Mouse (Mus musculus) frontal cortex, postnatal 14 days (tissue): Measurements from ENCODE around the gene Grhl1.
A peak's percentile ranks its signal among the peaks of the same experiment; 100 is the strongest.
"Not testable (repeated sequence)": the region's sequence is repeated elsewhere in the genome, so short reads cannot be mapped to it uniquely, and the experiment has no call there.

ENCODE experiments used
- DNase-seq, 2 experiments: peaks; one replicate each; pipeline ENCODE4 v3.0.0; 2022; ENCODE audit warnings: low spot score in 2 of 2

Grhl1 gene

GRCm38 (mm10) chr12:24590371-24590770 is 18.3 kb downstream of the Grhl1 start:
- DNase-seq, result no peak

GRCm38 (mm10) chr12:24592055-24592454 is 20.0 kb downstream of the Grhl1 start:
- DNase-seq, result no peak

DNA sequence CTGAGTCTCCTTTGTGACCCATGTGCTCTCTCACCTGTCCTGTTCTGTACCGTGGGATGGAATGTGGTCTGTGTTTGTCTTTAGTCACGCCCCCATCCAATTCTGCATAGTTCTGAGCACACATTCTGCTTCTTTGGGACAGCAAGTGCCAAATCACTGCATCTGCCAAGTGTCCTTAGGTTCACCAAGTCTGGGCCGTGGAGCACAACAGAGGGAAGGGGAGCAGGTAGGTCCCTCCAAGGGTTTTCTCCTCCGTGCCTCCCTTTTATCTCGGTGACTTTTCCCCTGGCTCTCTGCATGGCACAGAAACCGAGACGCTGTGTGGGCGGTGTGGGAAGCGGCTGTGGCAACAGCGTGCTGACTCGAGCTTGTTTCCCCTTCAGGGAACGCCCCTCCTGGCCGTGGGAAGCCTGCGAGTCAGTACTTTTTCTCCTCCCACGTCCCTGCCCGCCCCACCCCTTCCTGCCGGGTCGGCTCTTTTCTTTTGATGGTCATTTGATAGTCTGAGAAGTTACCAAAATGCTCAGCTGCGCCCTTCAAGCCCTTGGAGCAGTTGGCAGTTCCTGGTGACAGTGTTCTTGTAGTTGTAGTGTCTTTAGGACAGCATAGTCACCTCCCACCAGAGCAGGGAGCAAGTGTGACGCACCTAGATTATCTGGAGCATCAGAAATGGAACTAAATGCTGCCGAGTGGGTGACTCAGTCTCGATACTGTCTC is 21.0 kb downstream of the Grhl1 start:
- peak in 1 of 2 experiments; percentile 36 for DNase-seq

GRCm38 (mm10) chr12:24597376-24597775 is 25.3 kb downstream of the Grhl1 start:
- no peak for DNase-seq

GRCm38 (mm10) chr12:24599366-24599895 is 27.3 kb downstream of the Grhl1 start:
- no peak for DNase-seq

DNA sequence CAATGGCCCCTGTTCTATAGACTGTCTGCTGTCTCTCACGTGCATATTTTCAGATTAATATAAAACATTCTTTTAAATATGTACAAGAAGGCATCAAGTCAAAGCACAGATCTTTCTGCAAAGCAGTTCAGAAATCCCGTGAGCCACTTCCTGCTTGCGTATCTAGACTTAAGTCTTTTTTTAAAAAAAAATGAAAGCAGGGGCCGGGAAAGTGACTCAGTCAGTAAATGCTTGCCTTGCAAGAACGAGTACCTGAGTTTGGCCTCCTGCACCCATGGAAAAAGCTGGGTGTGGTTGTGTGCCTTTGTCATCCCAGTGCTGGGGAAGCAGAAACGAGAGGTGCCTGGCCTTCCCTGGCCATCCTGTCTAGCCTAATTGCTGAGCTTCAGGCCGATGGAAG is 28.0 kb downstream of the Grhl1 start:
- no peak for DNase-seq

- peak; percentile 54 to 70 for DNase-seq
Measured at GRCm38 (mm10) chr12:24600806-24601205, 28.7 kb downstream of the Grhl1 start.

GRCm38 (mm10) chr12:24603266-24603665 is 31.2 kb downstream of the Grhl1 start:
- DNase-seq, result peak; percentile 37 to 66

GRCm38 (mm10) chr12:24606166-24606565 is 34.1 kb downstream of the Grhl1 start:
- DNase-seq, result no peak

DNA sequence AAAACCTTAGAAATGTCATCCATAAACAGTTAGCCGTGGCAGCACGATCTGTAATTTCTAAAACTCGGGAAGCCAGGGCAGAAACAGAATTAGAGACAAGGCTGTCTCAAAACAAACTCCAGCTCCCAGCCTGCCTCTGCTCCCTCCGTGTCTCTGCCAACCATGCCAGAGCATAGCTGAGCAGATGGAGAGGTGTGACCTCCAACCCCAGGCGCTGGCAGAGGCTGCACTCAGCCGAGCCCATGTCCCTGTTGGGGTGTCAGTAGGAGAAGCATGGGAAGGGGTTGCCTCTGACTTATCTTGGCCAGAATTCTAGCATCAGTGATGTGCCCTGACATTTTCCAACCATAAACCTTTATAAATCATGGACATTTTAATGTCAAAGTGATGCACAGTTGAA is 40.5 kb downstream of the Grhl1 start:
- DNase-seq, result no peak

DNA sequence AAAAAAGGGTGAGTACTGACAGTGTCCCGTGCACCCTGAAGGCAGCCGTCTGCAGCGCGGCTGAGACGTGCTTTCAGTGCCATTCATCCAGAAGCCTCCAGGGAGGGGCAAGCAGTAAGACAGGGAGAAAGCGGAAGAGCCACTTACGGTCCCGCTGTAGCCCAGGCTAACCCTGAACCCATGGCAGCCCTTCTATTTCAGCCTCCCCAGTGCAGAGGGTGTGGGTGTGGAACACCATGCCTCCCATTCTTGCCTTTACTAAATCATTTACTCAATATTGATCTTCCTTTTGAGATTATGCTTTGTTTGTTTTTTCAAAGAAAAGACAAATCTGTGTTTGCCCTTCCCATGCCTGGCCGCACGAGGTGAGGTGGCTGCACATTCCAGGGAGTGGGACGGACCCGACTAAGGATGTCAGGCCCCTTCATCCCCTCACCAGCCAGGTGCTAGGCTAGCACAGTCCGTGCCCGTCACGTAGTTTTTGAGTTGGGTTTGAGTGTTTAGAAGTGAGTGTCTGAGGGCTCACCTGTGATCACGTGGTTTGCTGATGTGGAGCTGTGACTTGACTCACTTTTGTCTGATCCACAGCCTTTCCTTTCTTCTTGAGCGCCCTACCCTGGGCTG is 42.5 kb downstream of the Grhl1 start:
- DNase-seq, result no peak

DNA sequence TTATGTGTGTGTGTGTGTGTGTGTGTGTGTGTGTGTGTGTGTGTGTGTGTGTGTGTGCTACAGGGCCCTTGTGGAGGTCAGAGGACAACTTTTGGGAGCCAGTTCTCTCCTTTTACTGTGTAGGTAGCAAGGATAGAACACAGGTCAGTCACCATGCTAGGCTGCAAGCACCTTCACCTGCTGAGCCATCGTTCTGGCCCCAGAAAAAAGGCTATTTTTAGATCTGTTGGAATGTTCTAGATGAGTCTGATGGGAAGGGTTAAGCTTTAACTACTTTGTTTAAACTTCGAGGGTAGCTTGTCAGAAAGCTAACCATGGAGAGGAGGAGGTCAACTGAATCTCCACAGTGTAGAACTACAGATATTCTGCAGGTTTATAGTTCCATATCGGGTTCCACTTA is 43.1 kb downstream of the Grhl1 start:
- DNase-seq, result no peak

- DNase-seq, result no peak
Measured at GRCm38 (mm10) chr12:24619436-24619835, 47.4 kb downstream of the Grhl1 start.

DNA sequence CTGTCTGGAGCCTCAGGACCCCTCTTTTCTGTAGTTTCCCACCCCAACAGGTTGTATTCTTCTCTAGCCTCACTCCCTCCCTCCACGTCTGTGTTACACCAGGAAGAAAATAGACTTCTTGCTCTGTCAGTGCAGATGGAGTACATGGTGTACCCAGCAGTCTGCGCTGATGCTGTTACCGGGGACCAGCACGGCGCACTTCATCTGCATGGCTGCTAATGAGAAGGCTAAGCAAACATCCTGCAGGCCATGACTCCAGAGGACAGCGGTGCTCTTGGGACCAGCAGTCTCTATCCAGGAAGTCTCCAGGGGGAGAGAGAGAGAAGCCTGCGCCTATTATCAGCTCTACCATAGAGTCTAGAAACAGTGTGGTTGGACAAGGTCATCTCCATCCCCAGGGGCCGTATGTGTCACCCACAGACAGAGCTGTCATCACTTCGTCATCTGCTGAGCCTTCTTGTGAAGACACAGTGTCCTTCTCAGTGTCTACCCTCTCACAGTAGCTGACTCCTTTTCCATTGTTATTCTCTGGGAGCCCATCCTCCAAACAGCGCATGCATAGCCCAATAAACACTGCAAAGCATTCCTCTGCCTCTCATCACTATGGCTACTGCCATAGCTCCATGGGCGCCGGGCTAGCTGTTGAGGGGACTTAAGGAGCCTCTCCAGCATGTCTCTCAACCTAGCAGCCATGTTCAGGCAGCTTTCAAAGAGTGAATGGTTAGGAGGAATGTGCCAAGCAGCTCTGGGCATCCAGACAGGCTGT is 51.6 kb downstream of the Grhl1 start:
- no peak for DNase-seq

DNA sequence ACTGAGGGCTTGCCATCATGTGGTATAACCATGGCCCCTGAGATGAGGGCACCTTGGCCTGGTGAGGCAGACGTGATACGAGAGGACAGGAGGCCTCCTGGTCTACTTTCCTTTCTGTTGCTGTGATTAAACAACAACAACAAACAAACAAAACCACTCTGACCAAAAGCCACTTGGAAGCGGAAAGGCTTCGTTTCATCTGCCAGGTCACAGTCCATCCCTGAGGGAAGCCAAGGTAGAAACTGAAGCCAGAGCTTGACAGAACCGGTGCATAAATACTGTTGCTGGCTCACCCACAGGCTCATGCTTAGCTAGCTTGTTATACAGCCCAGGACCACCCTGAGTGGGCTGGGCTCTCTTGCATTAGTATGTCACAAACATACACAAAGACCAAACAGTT is 54.3 kb downstream of the Grhl1 start:
- DNase-seq, result no peak

DNA sequence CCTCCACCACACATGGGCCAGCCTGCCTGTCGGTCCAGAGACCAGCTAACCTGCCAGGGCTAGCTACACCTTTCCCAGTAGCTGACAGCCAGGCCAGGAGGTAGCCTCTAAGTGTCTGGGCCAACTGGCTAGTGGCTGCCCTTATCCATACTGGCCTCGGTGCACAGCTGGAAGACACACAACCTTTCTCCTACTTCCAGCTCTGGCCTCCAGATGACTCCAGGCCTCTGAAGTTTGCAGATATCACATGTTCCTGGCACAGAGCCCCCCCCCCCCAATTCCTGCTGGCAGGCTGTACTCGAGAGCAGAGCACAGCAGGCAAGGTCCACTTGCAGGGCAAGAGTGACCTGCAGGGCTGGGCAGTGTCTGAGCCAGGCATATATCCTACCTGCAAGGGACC is 55.1 kb downstream of the Grhl1 start:
- no peak for DNase-seq

DNA sequence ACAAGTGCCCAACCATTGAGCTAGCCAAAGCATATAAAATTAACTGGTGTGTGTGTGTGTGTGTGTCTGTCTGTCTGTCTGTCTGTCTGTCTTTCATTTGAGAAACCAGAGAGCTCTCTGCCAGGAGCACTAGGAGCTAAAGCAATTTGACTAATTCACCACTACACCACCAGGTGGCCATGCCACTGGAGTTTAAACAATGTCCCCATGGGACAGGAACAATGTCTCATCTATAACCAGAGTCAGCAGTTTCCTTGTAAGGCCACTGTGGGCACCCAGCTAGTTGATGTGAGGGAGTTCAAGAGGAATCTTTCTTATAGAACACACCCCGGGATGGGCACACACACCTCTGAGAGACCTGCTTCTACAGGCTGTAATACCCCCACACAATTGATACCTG is 58.1 kb downstream of the Grhl1 start:
- no peak for DNase-seq

GRCm38 (mm10) chr12:24632404-24632803 is 60.3 kb downstream of the Grhl1 start:
- DNase-seq, result no peak

- DNase-seq, result no peak
Measured at GRCm38 (mm10) chr12:24633753-24634191, 61.7 kb downstream of the Grhl1 start.

DNA sequence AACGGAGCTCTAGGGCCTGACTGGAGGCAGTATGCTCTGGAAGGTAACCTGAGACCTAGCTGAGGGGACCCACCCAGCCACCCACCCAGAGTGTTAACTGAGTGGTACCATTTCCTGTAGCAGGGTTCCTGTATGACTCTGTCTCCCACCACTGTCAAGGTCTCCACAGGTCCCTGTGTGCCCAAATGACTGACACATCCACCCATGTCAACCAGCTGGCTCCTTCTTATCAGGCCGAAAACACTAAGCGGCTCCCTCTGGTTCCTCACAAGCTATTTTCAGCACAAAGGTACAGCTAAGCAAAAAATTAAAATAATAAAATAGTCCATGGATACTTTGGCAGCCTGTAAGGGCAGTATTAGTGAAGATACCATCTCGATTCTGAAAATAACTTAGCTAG is 62.1 kb downstream of the Grhl1 start:
- no peak for DNase-seq

GRCm38 (mm10) chr12:24634648-24635047 is 62.6 kb downstream of the Grhl1 start:
- DNase-seq, result no peak

DNA sequence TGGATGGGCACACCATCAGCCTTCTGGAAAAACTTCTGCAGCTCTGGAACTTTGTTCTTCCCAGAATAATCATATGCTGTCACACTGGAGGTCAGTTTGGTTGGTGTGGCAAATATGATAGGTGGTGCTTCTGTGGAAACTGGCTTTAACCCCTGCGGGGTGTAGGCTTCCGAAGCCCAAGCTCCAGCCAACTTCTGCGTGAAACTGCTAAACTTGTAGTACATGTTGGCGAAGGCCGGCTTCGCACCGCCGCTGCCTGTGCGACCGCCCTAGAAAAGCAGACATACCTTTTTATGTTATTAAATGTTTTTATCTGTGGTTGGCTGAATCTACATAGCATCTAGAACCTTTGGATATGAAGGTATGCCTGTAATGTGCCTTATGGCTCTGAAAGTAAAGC is 66.7 kb downstream of the Grhl1 start:
- DNase-seq, result not testable (repeated sequence)
